Mouse (Mus musculus): Measurements from ENCODE around the gene Vps9d1. TPM values are rescaled to one million over a fixed set of nuclear protein-coding genes. Genes with fewer than 3 reads are reported as not detected.
"Not testable (repeated sequence)": the region's sequence is repeated elsewhere in the genome, so short reads cannot be mapped to it uniquely, and the experiment has no call there.

Vps9d1 gene
- polyA plus RNA-seq, 1 experiment from 2014 or later = 57.7 TPM

DNA sequence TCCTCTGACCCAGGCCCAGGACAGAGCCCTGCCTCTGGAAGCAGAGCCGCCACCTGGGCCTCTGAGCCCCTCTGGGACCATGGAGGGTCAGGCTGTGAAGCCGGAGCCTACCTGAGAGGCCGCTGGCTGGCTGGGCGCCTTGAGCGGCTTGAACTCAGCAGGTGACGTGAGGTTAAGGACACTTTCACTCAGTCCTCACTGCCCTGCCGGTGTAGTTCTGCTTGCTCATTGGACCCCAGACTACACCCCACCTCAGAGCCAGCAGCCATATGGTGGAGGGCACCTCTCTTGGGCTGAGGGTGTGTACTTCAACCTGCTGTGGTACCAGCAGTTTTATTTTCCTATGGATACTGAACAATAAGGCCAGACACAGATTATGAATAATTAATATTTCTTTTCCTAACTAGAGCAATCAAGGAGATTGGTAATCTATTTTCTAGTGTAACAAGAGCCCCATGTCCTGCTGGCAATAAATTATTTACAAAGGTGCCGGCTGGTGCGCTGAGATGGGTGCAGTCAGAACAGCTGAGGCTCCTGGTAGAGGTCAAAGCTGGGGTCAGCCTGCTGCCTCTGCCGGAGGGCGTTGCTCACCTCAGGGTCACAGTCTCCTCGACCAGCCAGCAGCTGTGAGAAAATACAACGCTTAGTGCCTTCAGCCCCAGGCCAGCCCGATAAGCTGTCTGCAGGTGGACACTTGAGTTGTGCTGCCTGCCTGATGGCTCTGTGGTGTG, 13.9 kb upstream of the Vps9d1 start:
- Histone ChIP-seq H3K4me3 (replicated peaks; ENCODE audit: low read length) (no peak overlapping the region), H3K27me3 (ENCODE audit: control insufficient read depth, insufficient read depth, low read length) (no peaks in the 10 kb centered on the region), H3K4me2 (replicated peaks) (no peak overlapping the region), H3K9ac (no peak overlapping the region), H3K9me3 (ENCODE audit: control insufficient read depth, low read length) (no peaks in the 10 kb centered on the region), H3K4me1 (replicated peaks; ENCODE audit: control insufficient read depth, insufficient read depth, low read length) (no peaks in the 10 kb centered on the region), H3K36me3 (replicated peaks; ENCODE audit: control insufficient read depth, insufficient read depth) (peaks cover 78% of the 10 kb centered on the region), H3K27ac (no peak overlapping the region)
- WGBS = 73% methylated on average over 14 of the region's 14 CpGs
- no peak for DNase-seq (ENCODE audit: low spot score)
- no peak for ATAC-seq (ENCODE audit: low FRiP score)

- Histone ChIP-seq H3K4me1 (replicated peaks; ENCODE audit: control insufficient read depth, insufficient read depth, low read length) (peaks cover 21% of the 10 kb centered on the region), H3K36me3 (replicated peaks; ENCODE audit: control insufficient read depth, insufficient read depth) (peaks cover 62% of the 10 kb centered on the region)
- H3K4me3 ChIP-seq (replicated peaks; ENCODE audit: low read length); H3K9me3 ChIP-seq (ENCODE audit: control insufficient read depth, low read length); DNase-seq (ENCODE audit: low spot score); H3K27ac ChIP-seq; H3K4me2 ChIP-seq (replicated peaks); ATAC-seq (ENCODE audit: low FRiP score); H3K9ac ChIP-seq; H3K27me3 ChIP-seq (ENCODE audit: control insufficient read depth, insufficient read depth, low read length): not testable (repeated sequence)
- 94% methylated on average over 8 of the region's 8 CpGs for WGBS
Observed at GRCm38 (mm10) chr8:123257593-123257992, 3.4 kb upstream of the Vps9d1 start.

DNA sequence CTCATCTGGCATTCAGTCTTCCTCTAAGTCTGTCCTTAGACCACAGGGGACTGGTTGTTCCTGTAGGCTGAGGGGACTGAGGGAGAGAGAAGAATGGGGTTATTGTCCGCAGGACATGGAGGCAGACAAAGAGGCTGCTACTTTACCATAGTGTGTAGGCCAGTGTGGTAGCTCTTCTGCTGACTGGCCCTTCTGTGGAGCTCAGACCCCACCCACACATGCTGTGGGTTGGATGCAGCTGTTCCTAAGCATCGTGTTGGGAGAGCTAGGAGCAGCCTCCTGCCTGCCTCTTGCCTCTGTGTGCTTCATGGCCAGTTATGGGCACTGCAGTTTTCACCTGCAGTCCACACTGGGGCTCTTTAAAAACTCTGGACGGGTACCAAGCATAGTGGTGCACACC, 3.0 kb upstream of the Vps9d1 start:
- Histone ChIP-seq H3K9ac (no peak overlapping the region), H3K9me3 (ENCODE audit: control insufficient read depth, low read length) (no peaks in the 10 kb centered on the region), H3K4me1 (replicated peaks; ENCODE audit: control insufficient read depth, insufficient read depth, low read length) (peaks cover 22% of the 10 kb centered on the region), H3K4me3 (replicated peaks; ENCODE audit: low read length) (no peak overlapping the region), H3K36me3 (replicated peaks; ENCODE audit: control insufficient read depth, insufficient read depth) (peaks cover 62% of the 10 kb centered on the region), H3K27ac (no peak overlapping the region), H3K4me2 (replicated peaks) (no peak overlapping the region), H3K27me3 (ENCODE audit: control insufficient read depth, insufficient read depth, low read length) (no peaks in the 10 kb centered on the region)
- ATAC-seq (ENCODE audit: low FRiP score) (no peak), DNase-seq (ENCODE audit: low spot score) (no peak)
- WGBS = 63% methylated on average over 3 of the region's 3 CpGs

DNA sequence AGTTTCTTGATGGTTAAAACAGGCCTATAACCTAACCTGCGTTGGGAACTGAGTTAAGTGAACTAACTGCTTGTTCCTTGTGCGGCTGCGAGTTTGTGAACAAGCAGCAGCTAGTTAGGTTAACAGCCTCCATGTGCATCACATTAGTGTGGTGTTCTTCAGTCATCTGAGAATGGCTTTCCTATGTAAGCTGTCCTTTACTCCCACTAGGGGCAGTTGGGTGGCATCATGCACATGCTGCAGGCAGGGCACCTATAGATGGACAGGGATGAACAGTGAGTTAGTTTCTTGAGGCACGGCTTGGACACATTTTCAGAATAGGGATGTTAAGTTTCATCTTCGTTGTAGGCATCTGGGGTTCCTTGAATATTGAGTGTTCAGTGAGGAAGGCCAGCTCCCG, 1.0 kb upstream of the Vps9d1 start:
- peak overlapping the region; percentile 98 for H3K9ac ChIP-seq
- 71% methylated on average over 6 of the region's 6 CpGs for WGBS
- H3K4me3 ChIP-seq (replicated peaks; ENCODE audit: low read length) = peak overlapping the region; percentile 98
- H3K9me3 ChIP-seq (ENCODE audit: control insufficient read depth, low read length) = no peaks in the 10 kb centered on the region
- H3K36me3 ChIP-seq (replicated peaks; ENCODE audit: control insufficient read depth, insufficient read depth) = peaks cover 65% of the 10 kb centered on the region
- H3K27ac ChIP-seq = no peak overlapping the region
- H3K4me2 ChIP-seq (replicated peaks) = peak overlapping the region; percentile 98
- no peaks in the 10 kb centered on the region for H3K27me3 ChIP-seq (ENCODE audit: control insufficient read depth, insufficient read depth, low read length)
- ATAC-seq (ENCODE audit: low FRiP score) (no peak), DNase-seq (ENCODE audit: low spot score) (no peak)
- H3K4me1 ChIP-seq (replicated peaks; ENCODE audit: control insufficient read depth, insufficient read depth, low read length) = peaks cover 22% of the 10 kb centered on the region

DNA sequence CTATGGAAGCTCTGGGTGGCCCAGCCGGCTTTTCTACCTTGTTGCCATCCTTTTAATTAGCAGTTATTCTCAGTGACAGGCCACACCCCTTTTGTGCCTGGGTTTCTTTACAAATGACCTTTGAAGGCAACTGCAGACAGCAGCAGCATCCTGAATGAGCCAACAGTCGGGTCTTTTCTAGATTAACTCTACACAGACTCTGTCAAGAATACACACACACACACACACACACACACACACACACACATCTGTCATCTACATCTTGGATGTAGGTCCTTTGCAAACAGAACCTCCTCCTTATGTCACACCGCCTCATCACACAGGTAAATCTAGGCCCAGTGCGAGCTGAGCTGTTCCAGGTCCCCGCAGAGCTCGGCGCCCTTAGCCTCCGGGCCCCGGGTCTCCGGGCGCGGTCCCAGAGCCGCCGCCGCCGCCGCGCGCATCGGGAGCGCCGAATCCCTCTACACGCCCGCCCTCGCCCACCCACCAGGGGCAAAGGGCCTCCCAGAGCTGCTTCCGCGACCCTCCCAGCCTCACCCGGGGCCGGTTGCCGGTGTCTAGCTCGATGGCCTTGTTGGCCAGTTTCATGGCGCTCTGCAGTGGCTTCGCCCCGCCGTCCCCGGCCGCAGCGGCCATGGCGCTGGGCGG, 573 bp downstream of the Vps9d1 start:
- Histone ChIP-seq H3K4me2 (replicated peaks) (peak overlapping the region; percentile 98), H3K27ac (peak overlapping the region; percentile 93), H3K4me1 (replicated peaks; ENCODE audit: control insufficient read depth, insufficient read depth, low read length) (peaks cover 22% of the 10 kb centered on the region), H3K9me3 (ENCODE audit: control insufficient read depth, low read length) (no peaks in the 10 kb centered on the region), H3K36me3 (replicated peaks; ENCODE audit: control insufficient read depth, insufficient read depth) (peaks cover 65% of the 10 kb centered on the region), H3K4me3 (replicated peaks; ENCODE audit: low read length) (peak overlapping the region; percentile 98), H3K9ac (peak overlapping the region; percentile 98), H3K27me3 (ENCODE audit: control insufficient read depth, insufficient read depth, low read length) (no peaks in the 10 kb centered on the region)
- ATAC-seq (ENCODE audit: low FRiP score) (peak; percentile 72), DNase-seq (ENCODE audit: low spot score) (no peak)
- under 1% methylated on average over 38 of the region's 40 CpGs for WGBS

DNA sequence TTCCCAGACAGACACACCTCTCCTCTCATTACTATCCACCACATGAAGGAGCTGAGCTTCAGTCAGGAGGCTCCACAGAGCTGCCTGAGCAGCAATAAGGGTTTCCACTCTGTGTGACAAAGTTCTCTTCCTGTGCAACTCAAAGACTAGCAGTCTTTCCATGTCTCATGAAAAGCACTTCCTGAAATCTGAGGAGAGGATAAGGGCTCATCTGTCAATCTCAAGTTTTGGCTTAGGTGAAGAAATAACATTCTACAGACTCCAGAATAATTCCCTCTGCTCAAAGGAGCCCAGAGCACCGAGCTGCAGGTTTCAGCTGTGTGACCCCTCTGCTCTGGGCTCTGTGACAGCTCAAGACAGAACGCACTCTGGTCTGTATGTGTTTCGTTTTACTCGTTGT, 1.2 kb downstream of the Vps9d1 start:
- peak overlapping the region; percentile 93; the same call in 1 of the 2 replicates for H3K27ac ChIP-seq
- WGBS = 69% methylated on average over 4 of the region's 4 CpGs
- peak overlapping the region; percentile 98 for H3K4me3 ChIP-seq (replicated peaks; ENCODE audit: low read length)
- H3K36me3 ChIP-seq (replicated peaks; ENCODE audit: control insufficient read depth, insufficient read depth) = peaks cover 65% of the 10 kb centered on the region
- H3K9ac ChIP-seq = peak overlapping the region; percentile 98
- ATAC-seq (ENCODE audit: low FRiP score) (no peak), DNase-seq (ENCODE audit: low spot score) (no peak)
- no peaks in the 10 kb centered on the region for H3K9me3 ChIP-seq (ENCODE audit: control insufficient read depth, low read length)
- no peaks in the 10 kb centered on the region for H3K27me3 ChIP-seq (ENCODE audit: control insufficient read depth, insufficient read depth, low read length)
- H3K4me1 ChIP-seq (replicated peaks; ENCODE audit: control insufficient read depth, insufficient read depth, low read length) = peaks cover 22% of the 10 kb centered on the region
- peak overlapping the region; percentile 98 for H3K4me2 ChIP-seq (replicated peaks)

- Histone ChIP-seq H3K27ac (no peak overlapping the region), H3K9ac (no peak overlapping the region), H3K4me3 (replicated peaks; ENCODE audit: low read length) (no peak overlapping the region), H3K27me3 (ENCODE audit: control insufficient read depth, insufficient read depth, low read length) (no peaks in the 10 kb centered on the region), H3K4me1 (replicated peaks; ENCODE audit: control insufficient read depth, insufficient read depth, low read length) (peaks cover 22% of the 10 kb centered on the region), H3K4me2 (replicated peaks) (no peak overlapping the region), H3K36me3 (replicated peaks; ENCODE audit: control insufficient read depth, insufficient read depth) (peaks cover 65% of the 10 kb centered on the region), H3K9me3 (ENCODE audit: control insufficient read depth, low read length) (no peaks in the 10 kb centered on the region)
- WGBS = 95% methylated on average over 5 of the region's 5 CpGs
- DNase-seq (ENCODE audit: low spot score) = no peak
- ATAC-seq (ENCODE audit: low FRiP score) = no peak
Observed at GRCm38 (mm10) chr8:123250940-123251339, 3.2 kb downstream of the Vps9d1 start.

DNA sequence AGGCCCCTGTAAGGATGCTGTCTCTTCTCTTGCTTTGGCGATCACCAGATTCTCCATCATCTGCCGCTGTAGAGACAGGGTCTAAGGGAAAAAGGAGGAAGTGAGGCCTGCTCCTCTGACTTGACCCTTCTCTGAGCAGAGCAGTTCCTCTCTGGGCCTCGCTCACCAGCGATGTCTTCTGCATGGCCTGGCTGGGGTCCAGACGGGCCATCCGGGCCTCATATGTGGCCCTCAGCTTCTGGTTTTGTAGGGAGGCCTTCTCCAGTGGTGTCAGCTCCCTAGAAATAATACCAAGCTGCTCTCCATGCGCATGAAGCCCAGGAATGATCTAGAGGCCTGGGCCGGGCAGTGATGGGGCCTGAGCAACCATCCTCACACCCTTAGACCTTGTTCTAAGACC, 5.6 kb downstream of the Vps9d1 start:
- H3K4me1 ChIP-seq (replicated peaks; ENCODE audit: control insufficient read depth, insufficient read depth, low read length) = peaks cover 9% of the 10 kb centered on the region
- DNase-seq (ENCODE audit: low spot score) = no peak
- no peaks in the 10 kb centered on the region for H3K27me3 ChIP-seq (ENCODE audit: control insufficient read depth, insufficient read depth, low read length)

DNA sequence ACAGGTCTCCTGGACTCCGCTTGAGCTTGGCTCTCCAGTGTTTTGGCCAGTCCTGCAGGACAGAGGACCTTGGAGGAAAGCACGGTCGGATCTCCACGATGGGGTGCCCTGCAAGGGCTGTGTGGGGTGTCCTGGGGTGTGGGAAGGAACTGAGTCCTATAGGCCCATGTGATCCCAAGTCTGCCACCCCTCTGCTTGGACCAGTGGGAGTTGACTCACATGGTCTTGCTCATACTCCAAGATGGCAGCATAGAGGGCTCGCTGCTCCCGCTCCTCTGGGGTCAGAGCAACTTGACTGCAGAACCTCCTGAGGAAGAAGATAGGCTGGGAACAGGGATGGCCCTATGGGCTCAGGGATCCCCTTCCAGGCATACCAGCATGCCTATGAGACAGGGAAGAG, 6.4 kb downstream of the Vps9d1 start:
- no peak overlapping the region for H3K9ac ChIP-seq
- peaks cover 3% of the 10 kb centered on the region for H3K4me1 ChIP-seq (replicated peaks; ENCODE audit: control insufficient read depth, insufficient read depth, low read length)
- no peak overlapping the region for H3K27ac ChIP-seq
- no peak overlapping the region for H3K4me3 ChIP-seq (replicated peaks; ENCODE audit: low read length)
- H3K4me2 ChIP-seq (replicated peaks) = no peak overlapping the region
- DNase-seq (ENCODE audit: low spot score) = no peak
- ATAC-seq (ENCODE audit: low FRiP score) = no peak
- no peaks in the 10 kb centered on the region for H3K9me3 ChIP-seq (ENCODE audit: control insufficient read depth, low read length)
- WGBS = 94% methylated on average over 6 of the region's 6 CpGs
- H3K27me3 ChIP-seq (ENCODE audit: control insufficient read depth, insufficient read depth, low read length) = no peaks in the 10 kb centered on the region
- peaks cover 93% of the 10 kb centered on the region for H3K36me3 ChIP-seq (replicated peaks; ENCODE audit: control insufficient read depth, insufficient read depth)

More for the DNA sequence above, 5.6 kb downstream of the Vps9d1 start:
- Histone ChIP-seq H3K36me3 (replicated peaks; ENCODE audit: control insufficient read depth, insufficient read depth) (peaks cover 85% of the 10 kb centered on the region), H3K9ac (no peak overlapping the region), H3K4me2 (replicated peaks) (no peak overlapping the region), H3K27ac (no peak overlapping the region), H3K9me3 (ENCODE audit: control insufficient read depth, low read length) (no peaks in the 10 kb centered on the region), H3K4me3 (replicated peaks; ENCODE audit: low read length) (no peak overlapping the region)
- ATAC-seq (ENCODE audit: low FRiP score) = no peak
- 91% methylated on average over 8 of the region's 8 CpGs for WGBS
